Mouse (Mus musculus) heart, postnatal 14 days (tissue): ENCODE data around the gene Gm45837. TPM values are rescaled to one million over a fixed set of nuclear protein-coding genes. Genes with fewer than 3 reads are reported as not detected.

Experiments used
- DNase-seq, 2 experiments: peaks; one replicate each; pipeline ENCODE4 v3.0.0; 2021 to 2022
- intact Hi-C: fragments of 180-260 bp; cut with DNase I; formaldehyde crosslinking; loops from one replicate; pipeline ENCODE4 v1.15.1; 2025
- long read RNA-seq, 2 experiments: library from polyadenylated mRNA; stranded (forward); transcript quantifications; one replicate each; pipeline ENCODE4 v2.0.0; 2021
- total RNA-seq, 2 experiments: library from RNA; stranded (reverse); gene quantifications; 2 replicates each; pipeline ENCODE4 v1.2.3; 2021

Gene Gm45837
- total RNA-seq, result not detected
- long read RNA-seq, experiment 1, partial matches to known transcripts, result 0 of 9 reads
- long read RNA-seq, experiment 1, other reads (novel, unspliced or antisense), result 9 of 9 reads
- long read RNA-seq, experiment 2, partial matches to known transcripts, result 0 of 5 reads
- long read RNA-seq, experiment 2, other reads (novel, unspliced or antisense), result 5 of 5 reads

- no peak for DNase-seq
- intact Hi-C loops, result loop anchor here (5.0 kb wide), 1 partner anchor 212 kb away; no protein-coding TSS in a partner anchor
Measured at GRCm38 (mm10) chr7:101410267-101410936, at the start of gene Gm45837. TSS of gene Gm45837 (plus strand) at chr7:101410886.

- no peak for DNase-seq
- intact Hi-C loops, result no loop called here
Measured at GRCm38 (mm10) chr7:101361021-101361420, 49.7 kb upstream of the Gm45837 start.

GRCm38 (mm10) chr7:101361767-101362166 is 48.9 kb upstream of the Gm45837 start:
- intact Hi-C loops, result no loop called here
- DNase-seq, result no peak

GRCm38 (mm10) chr7:101362791-101363191 is 47.9 kb upstream of the Gm45837 start:
- intact Hi-C loops, result no loop called here
- DNase-seq, result no peak

- intact Hi-C loops, result no loop called here
- DNase-seq, result no peak
Measured at GRCm38 (mm10) chr7:101363914-101364313, 46.8 kb upstream of the Gm45837 start.

- intact Hi-C loops, result no loop called here
- DNase-seq, result no peak
Measured at GRCm38 (mm10) chr7:101367901-101368852, 42.5 kb upstream of the Gm45837 start.

GRCm38 (mm10) chr7:101369666-101370065 is 41.0 kb upstream of the Gm45837 start:
- intact Hi-C loops, result loop anchor here (5.0 to 10.0 kb wide), 2 partner anchors 137 to 385 kb away; no protein-coding TSS in a partner anchor
- no peak for DNase-seq

- DNase-seq, result no peak
- intact Hi-C loops, result loop anchor here (2.0 to 10.0 kb wide), 3 partner anchors 141 to 388 kb away; no protein-coding TSS in a partner anchor
Measured at GRCm38 (mm10) chr7:101373082-101373481, 37.6 kb upstream of the Gm45837 start.

GRCm38 (mm10) chr7:101374155-101374554 is 36.5 kb upstream of the Gm45837 start:
- intact Hi-C loops, result loop anchor here (1.0 to 10.0 kb wide), 3 partner anchors 64 to 389 kb away; no protein-coding TSS in a partner anchor
- DNase-seq, result peak in 1 of 2 experiments; percentile 57

GRCm38 (mm10) chr7:101376701-101377340 is 33.9 kb upstream of the Gm45837 start:
- intact Hi-C loops, result loop anchor here (10.0 kb wide), 1 partner anchor 392 kb away; no protein-coding TSS in a partner anchor
- no peak for DNase-seq

GRCm38 (mm10) chr7:101377741-101378262 is 32.9 kb upstream of the Gm45837 start:
- DNase-seq, result peak; percentile 73 to 82
- intact Hi-C loops, result loop anchor here (10.0 kb wide), 1 partner anchor 393 kb away; no protein-coding TSS in a partner anchor

- intact Hi-C loops, result loop anchor here (10.0 kb wide), 1 partner anchor 393 kb away; no protein-coding TSS in a partner anchor
- DNase-seq, result no peak
Measured at GRCm38 (mm10) chr7:101378285-101378684, 32.4 kb upstream of the Gm45837 start.

GRCm38 (mm10) chr7:101378796-101379465 is 31.8 kb upstream of the Gm45837 start:
- DNase-seq, result no peak
- intact Hi-C loops, result loop anchor here (10.0 kb wide), 1 partner anchor 394 kb away; no protein-coding TSS in a partner anchor

- intact Hi-C loops, result loop anchor here (10.0 kb wide), 1 partner anchor 395 kb away; no protein-coding TSS in a partner anchor
- no peak for DNase-seq
Measured at GRCm38 (mm10) chr7:101379732-101380131, 31.0 kb upstream of the Gm45837 start.

- intact Hi-C loops, result no loop called here
- no peak for DNase-seq
Measured at GRCm38 (mm10) chr7:101381512-101381911, 29.2 kb upstream of the Gm45837 start.

- intact Hi-C loops, result no loop called here
- DNase-seq, result peak in 1 of 2 experiments; percentile 42
Measured at GRCm38 (mm10) chr7:101382378-101382777, 28.3 kb upstream of the Gm45837 start.

- intact Hi-C loops, result no loop called here
- no peak for DNase-seq
Measured at GRCm38 (mm10) chr7:101383756-101384155, 26.9 kb upstream of the Gm45837 start.

- no peak for DNase-seq
- intact Hi-C loops, result no loop called here
Measured at GRCm38 (mm10) chr7:101384931-101385330, 25.8 kb upstream of the Gm45837 start.

- intact Hi-C loops, result no loop called here
- DNase-seq, result peak in 1 of 2 experiments; percentile 51
Measured at GRCm38 (mm10) chr7:101385331-101385733, 25.4 kb upstream of the Gm45837 start.
